ENCODE assay signal across 20 mouse cellular contexts in genomic region chr8:120118847-120119246, GRCm38 (mm10). TPM values are rescaled to one million over a fixed set of nuclear protein-coding genes. Genes with fewer than 3 reads are reported as not detected.
A peak's percentile ranks its signal among the peaks of the same experiment; 100 is the strongest.
DNase-seq lines count a peak whose midpoint lies in the region; ATAC-seq and TF ChIP-seq lines count a peak whose summit lies in the region.
"Had no signal": no experiment of that assay in that cellular context is flagged by ENCODE, and none has a peak within 500 bp of the region (broad histone marks: within the 10 kb centered on the region; RNA-seq: fewer than 3 reads in every experiment).

No protein-coding gene starts in this region.

- peaks cover 3% of the 10 kb centered on the region; the same call in 1 of the 2 replicates for H3K9me3 ChIP-seq in heart, embryonic 12.5 days (replicated peaks)
- H3K9me3 ChIP-seq: embryonic facial prominence, embryonic 10.5 days; forebrain, embryonic 13.5 days; hindbrain, embryonic 15.5 days had no signal

- intact Hi-C loops in heart, postnatal 14 days (cut with DNase I): no loop called here
- intact Hi-C loops in left cerebral cortex, adult 2 months (cut with DNase I): no loop called here
- intact Hi-C loops in left cerebral cortex, postnatal 4 days (cut with DNase I): no loop called here

- H3K27ac ChIP-seq in heart, embryonic 12.5 days (ENCODE audit: poor library complexity, severe bottlenecking): peak overlapping the region; percentile 94; the same call in 1 of the 2 replicates
- peak overlapping the region; percentile 63 for H3K27ac ChIP-seq in left cerebral cortex, adult 2 months
- H3K27ac ChIP-seq: embryonic facial prominence, embryonic 10.5 days; forebrain, embryonic 13.5 days; hindbrain, embryonic 15.5 days had no signal

- no peak for ATAC-seq in heart, embryonic 12.5 days (ENCODE audit: insufficient number of reproducible peaks, low FRiP score)
- ATAC-seq: forebrain, embryonic 13.5 days; forebrain, postnatal 0 days; intestine, embryonic 16.5 days had no signal

- peaks cover 15% of the 10 kb centered on the region; the same call in 1 of the 2 replicates for H3K27me3 ChIP-seq in heart, embryonic 12.5 days (replicated peaks)
- H3K27me3 ChIP-seq: hindbrain, embryonic 15.5 days had no signal

- peaks cover 72% of the 10 kb centered on the region for H3K4me1 ChIP-seq in heart, embryonic 12.5 days (replicated peaks)

- no peak for TF ChIP-seq CTCF in left cerebral cortex, adult 2 months (IDR thresholded peaks at IDR 0.05)

- no peak overlapping the region for H3K9ac ChIP-seq in heart, embryonic 12.5 days
- H3K9ac ChIP-seq: forebrain, embryonic 13.5 days; hindbrain, embryonic 15.5 days had no signal

- DNase-seq in frontal cortex, adult 2 months (ENCODE audit: extremely low spot score in 1 of 2, low spot score in 1 of 2): peak; percentile 44 to 63
- no peak for DNase-seq in frontal cortex, postnatal 14 days (ENCODE audit: low spot score in 2 of 2)
- DNase-seq in heart, postnatal 14 days: no peak
- DNase-seq in left cerebral cortex, adult 2 months (ENCODE audit: extremely low spot score in 1 of 2, low spot score in 2 of 2): no peak
- no peak for DNase-seq in left cerebral cortex, postnatal 4 days
- DNase-seq in ovary, postnatal 10 days (ENCODE audit: low spot score): no peak
- no peak for DNase-seq in adrenal gland, postnatal 36 days
- DNase-seq: cerebellum, adult 2 months; forebrain, postnatal 0 days; gastrocnemius, postnatal 25 days; heart, adult 11 months had no signal

- 77% methylated on average over 5 of the region's 5 CpGs for WGBS in heart, embryonic 12.5 days

- H3K36me3 ChIP-seq in heart, embryonic 12.5 days: no peaks in the 10 kb centered on the region
- H3K36me3 ChIP-seq: embryonic facial prominence, embryonic 10.5 days; hindbrain, embryonic 15.5 days had no signal

- H3K4me2 ChIP-seq in heart, embryonic 12.5 days: no peak overlapping the region
- H3K4me2 ChIP-seq: forebrain, embryonic 13.5 days; hindbrain, embryonic 15.5 days had no signal

- H3K4me3 ChIP-seq in heart, embryonic 12.5 days: no peak overlapping the region
- H3K4me3 ChIP-seq in left cerebral cortex, adult 2 months: no peak overlapping the region
- H3K4me3 ChIP-seq: embryonic facial prominence, embryonic 10.5 days; forebrain, embryonic 13.5 days; hindbrain, embryonic 15.5 days had no signal

RNA-seq across cellular contexts. Expression of gene 6430548M08Rik, which starts 4.9 kb away (rescaled TPM):
- polyA plus RNA-seq in frontal cortex, adult 2 months (2012; rRNA removed): 202 and 212 TPM in 2 replicates
- 13.8 and 14.4 TPM in 2 replicates for polyA plus RNA-seq in heart, embryonic 12.5 days (2016; fragmentation: Nextera tagmentation; extraction: Ambion mirVana)
- 10 to 100 TPM; 11.7 to 13.3 TPM for total RNA-seq in heart, postnatal 14 days (2021)
- total RNA-seq in left cerebral cortex, adult 2 months (2021): 100 to 1,000 TPM; 234 to 249 TPM
- 10 to 100 TPM; 74.9 to 76.5 TPM for total RNA-seq in left cerebral cortex, postnatal 4 days (2021)
- total RNA-seq in adrenal gland, postnatal 36 days (2021): 100 to 1,000 TPM in 1 of 2 experiments, 10 to 100 TPM in 1; 77.7 to 152 TPM

RNA-seq across cellular contexts. Expression of gene Zdhhc7, which starts 17.6 kb away (rescaled TPM):
- polyA plus RNA-seq in frontal cortex, adult 2 months (2012; rRNA removed): 33.5 and 36.6 TPM in 2 replicates
- polyA plus RNA-seq in heart, embryonic 12.5 days (2016; fragmentation: Nextera tagmentation; extraction: Ambion mirVana): 33.9 and 34.9 TPM in 2 replicates
- 10 to 100 TPM; 41.5 to 42.2 TPM for total RNA-seq in heart, postnatal 14 days (2021)
- 10 to 100 TPM; 33.5 to 38.5 TPM for total RNA-seq in left cerebral cortex, adult 2 months (2021)
- 10 to 100 TPM; 27.7 TPM for total RNA-seq in left cerebral cortex, postnatal 4 days (2021)
- 10 to 100 TPM; 40.3 to 55.6 TPM for total RNA-seq in adrenal gland, postnatal 36 days (2021)

RNA-seq across cellular contexts. Expression of gene Fam92b, which starts 58.4 kb away (rescaled TPM):
- 1.1 and 1.2 TPM in 2 replicates for polyA plus RNA-seq in frontal cortex, adult 2 months (2012; rRNA removed)
- polyA plus RNA-seq in heart, embryonic 12.5 days (2016; fragmentation: Nextera tagmentation; extraction: Ambion mirVana): not detected in 2 replicates
- not detected for total RNA-seq in heart, postnatal 14 days (2021)
- total RNA-seq in left cerebral cortex, adult 2 months (2021): 1 to 10 TPM in 1 of 2 experiments, under 1 TPM in 1; 0.68 to 1.0 TPM
- total RNA-seq in left cerebral cortex, postnatal 4 days (2021): not detected
- 1 to 10 TPM in 1 of 2 experiments, under 1 TPM in 1; 0.53 to 1.2 TPM for total RNA-seq in adrenal gland, postnatal 36 days (2021)
- total RNA-seq: gastrocnemius, adult 18-20 months; gastrocnemius, postnatal 25 days; heart, postnatal 25 days; MEL had no signal
- polyA plus RNA-seq: C2C12 had no signal

Comparison
In these comparisons a context has a peak if more than half of its experiments do, and no peak if none do; other contexts are left out.
1. DNase-seq: peak in frontal cortex, adult 2 months (2 of 2); none in frontal cortex, postnatal 14 days (0 of 2), heart, postnatal 14 days (0 of 2), left cerebral cortex, adult 2 months (0 of 2), left cerebral cortex, postnatal 4 days (single experiment), ovary, postnatal 10 days (single experiment) and adrenal gland, postnatal 36 days (0 of 2).
2. RNA of gene 6430548M08Rik, which starts 4.9 kb away (total RNA-seq): 234 to 249 TPM in left cerebral cortex, adult 2 months, 77.7 to 152 TPM in adrenal gland, postnatal 36 days and 74.9 to 76.5 TPM in left cerebral cortex, postnatal 4 days; 11.7 to 13.3 TPM in heart, postnatal 14 days; every median in the first group is over 4 times any median in the second.